Mouse (Mus musculus) MEL (cell line): ENCODE measurements at regions not wholly inside any gene's neighbourhood (a gene's known extent, or its start where the extent isn't known, plus 50 kb on each side); places are given as distances from the start of the nearest gene placed in this dataset.

ENCODE experiments used
- DNase-seq: peaks from one replicate; pipeline ENCODE4 v3.0.0; 2011; ENCODE audit warnings: low read depth, low spot score
- H3K27ac ChIP-seq: 2 replicates; pipeline ENCODE4 v1.5.1; 2012; ENCODE audit warnings: low read depth, mild to moderate bottlenecking, control low read depth, low read length, moderate library complexity; ENCODE audit not compliant: control insufficient read depth
- H3K27me3 ChIP-seq, 2 experiments: fragments of 150-350 bp in 1 of 2; sonication (generic) in 1 of 2; 2 replicates each; pipeline ENCODE4 v1.6.1; 2012; ENCODE audit warnings: low read length in 2 of 2, mild to moderate bottlenecking in 2 of 2, improper control_type of control experiment in 1 of 2, moderate library complexity in 1 of 2; ENCODE audit not compliant: insufficient read depth in 2 of 2, control insufficient read depth in 1 of 2
- H3K36me3 ChIP-seq, 2 experiments: 2 replicates each; pipeline ENCODE4 v1.6.1; 2012 to 2014; ENCODE audit warnings: low read length in 2 of 2, improper control_type of control experiment in 1 of 2, inconsistent platforms in 1 of 2, mild to moderate bottlenecking in 1 of 2; ENCODE audit not compliant: insufficient read depth in 2 of 2, control insufficient read depth in 1 of 2
- H3K4me1 ChIP-seq, 2 experiments: fragments of 150-350 bp in 1 of 2; sonication (generic) in 1 of 2; 2 replicates each; pipeline ENCODE4 v1.6.1; 2012; ENCODE audit warnings: low read length in 2 of 2, improper control_type of control experiment in 1 of 2, mild to moderate bottlenecking in 1 of 2; ENCODE audit not compliant: insufficient read depth in 2 of 2, control insufficient read depth in 1 of 2
- H3K4me3 ChIP-seq, 2 experiments: fragments of 150-350 bp in 1 of 2; sonication (generic) in 1 of 2; 2 replicates each; pipeline ENCODE4 v1.5.1; 2012; ENCODE audit warnings: low read depth in 2 of 2, low read length in 2 of 2, mild to moderate bottlenecking in 2 of 2, moderate library complexity in 2 of 2, control low read depth in 1 of 2, improper control_type of control experiment in 1 of 2; ENCODE audit not compliant: control insufficient read depth in 1 of 2, insufficient read depth in 1 of 2
- H3K79me2 ChIP-seq: 2 replicates; pipeline ENCODE4 v1.6.1; 2012; ENCODE audit warnings: mild to moderate bottlenecking, low read length, moderate library complexity; ENCODE audit not compliant: control insufficient read depth, poor library complexity, insufficient read depth
- H3K9ac ChIP-seq: 2 replicates; pipeline ENCODE4 v1.6.1; 2012; ENCODE audit warnings: low read depth, mild to moderate bottlenecking, control low read depth, low read length, moderate library complexity; ENCODE audit not compliant: control insufficient read depth, poor library complexity, severe bottlenecking
- H3K9me3 ChIP-seq: fragments of 150-350 bp; sonication (generic); replicated peaks from 2 replicates; pipeline ENCODE4 v1.6.1; 2012; ENCODE audit warnings: mild to moderate bottlenecking, low read length, improper control_type of control experiment, moderate library complexity; ENCODE audit not compliant: insufficient read depth
- BHLHE40 ChIP-seq: IDR thresholded peaks from 2 replicates; pipeline ENCODE4 v1.6.1; 2012; ENCODE audit warnings: low read depth, mild to moderate bottlenecking, inconsistent platforms, low read length, improper control_type of control experiment, borderline replicate concordance
- CHD2 ChIP-seq: IDR thresholded peaks from 2 replicates; pipeline ENCODE4 v1.6.1; 2011; ENCODE audit warnings: low read length, improper control_type of control experiment
- CTCF ChIP-seq, 3 experiments: IDR thresholded peaks in 2 of 3; conservative IDR thresholded peaks in 1 of 3; 2 replicates each; pipeline ENCODE4 v1.5.1; 2011 to 2012; ENCODE audit warnings: low read length in 3 of 3, low read depth in 2 of 3, mild to moderate bottlenecking in 2 of 3, improper control_type of control experiment in 1 of 3, inconsistent platforms in 1 of 3, mixed read lengths in 1 of 3, moderate library complexity in 1 of 3; ENCODE audit not compliant: control insufficient read depth in 1 of 3, insufficient read depth in 1 of 3, poor library complexity in 1 of 3, severe bottlenecking in 1 of 3
- ELF1 ChIP-seq: IDR thresholded peaks from 2 replicates; pipeline ENCODE4 v1.6.1; 2014; ENCODE audit warnings: low read depth, mild to moderate bottlenecking, inconsistent platforms, low read length, improper control_type of control experiment, moderate library complexity
- EP300 ChIP-seq, 2 experiments: IDR thresholded peaks; 2 replicates each; pipeline ENCODE4 v1.6.1; 2011; ENCODE audit warnings: improper control_type of control experiment in 2 of 2, low read length in 2 of 2, low read depth in 1 of 2, mild to moderate bottlenecking in 1 of 2
- ETS1 ChIP-seq: IDR thresholded peaks from 2 replicates; pipeline ENCODE4 v1.6.1; 2012; ENCODE audit warnings: low read depth, mild to moderate bottlenecking, inconsistent platforms, low read length, improper control_type of control experiment, moderate library complexity
- GABPA ChIP-seq: IDR thresholded peaks from 2 replicates; pipeline ENCODE4 v1.6.1; 2012; ENCODE audit warnings: low read depth, mild to moderate bottlenecking, inconsistent platforms, low read length, improper control_type of control experiment, moderate library complexity
- GATA1 ChIP-seq: IDR thresholded peaks from 2 replicates; pipeline ENCODE4 v1.6.1; 2011; ENCODE audit warnings: low read depth, low read length, improper control_type of control experiment
- HCFC1 ChIP-seq: IDR thresholded peaks from 2 replicates; pipeline ENCODE4 v1.6.1; 2012; ENCODE audit warnings: low read depth, mild to moderate bottlenecking, inconsistent platforms, low read length, improper control_type of control experiment, moderate library complexity
- JUND ChIP-seq: IDR thresholded peaks from 2 replicates; pipeline ENCODE4 v1.6.1; 2011; ENCODE audit warnings: low read depth, mild to moderate bottlenecking, improper control_type of control experiment, low read length
- KAT2A ChIP-seq: conservative IDR thresholded peaks from 2 replicates; pipeline ENCODE4 v1.6.1; 2012; ENCODE audit warnings: low read depth, low read length, improper control_type of control experiment, inconsistent platforms
- MAX ChIP-seq: IDR thresholded peaks from 2 replicates; pipeline ENCODE4 v1.6.1; 2011; ENCODE audit warnings: low read length, improper control_type of control experiment
- MAZ ChIP-seq: IDR thresholded peaks from 2 replicates; pipeline ENCODE4 v1.6.1; 2012; ENCODE audit warnings: low read depth, mild to moderate bottlenecking, inconsistent platforms, low read length, improper control_type of control experiment
- MEF2A ChIP-seq: IDR thresholded peaks from 2 replicates; pipeline ENCODE4 v1.6.1; 2014; ENCODE audit warnings: low read depth, mild to moderate bottlenecking, inconsistent platforms, low read length, improper control_type of control experiment; ENCODE audit not compliant: poor library complexity, insufficient replicate concordance, severe bottlenecking; ENCODE audit errors: extremely low read depth
- MYB ChIP-seq: IDR thresholded peaks from 2 replicates; pipeline ENCODE4 v1.6.1; 2011; ENCODE audit warnings: mild to moderate bottlenecking, low read depth, low read length, improper control_type of control experiment
- MYC ChIP-seq: IDR thresholded peaks from 2 replicates; pipeline ENCODE4 v1.6.1; 2011; ENCODE audit warnings: low read depth, mild to moderate bottlenecking, low read length, improper control_type of control experiment, moderate library complexity
- NELFE ChIP-seq: IDR thresholded peaks from 2 replicates; pipeline ENCODE4 v1.6.1; 2011; ENCODE audit warnings: low read depth, low read length, improper control_type of control experiment
- NRF1 ChIP-seq: IDR thresholded peaks from 2 replicates; pipeline ENCODE4 v1.6.1; 2014; ENCODE audit warnings: low read depth, mild to moderate bottlenecking, inconsistent platforms, low read length, improper control_type of control experiment, moderate library complexity; ENCODE audit not compliant: poor library complexity, insufficient read depth, severe bottlenecking
- POLR2A ChIP-seq, 2 experiments: IDR thresholded peaks; 2 replicates each; pipeline ENCODE4 v1.6.1; 2011 to 2012; ENCODE audit warnings: low read length in 2 of 2, mild to moderate bottlenecking in 2 of 2, control low read depth in 1 of 2, improper control_type of control experiment in 1 of 2, low read depth in 1 of 2, moderate library complexity in 1 of 2; ENCODE audit not compliant: control insufficient read depth in 1 of 2, insufficient read depth in 1 of 2, poor library complexity in 1 of 2
- POLR2AphosphoS2 ChIP-seq: IDR thresholded peaks from 2 replicates; pipeline ENCODE4 v1.6.1; 2011; ENCODE audit warnings: low read length, improper control_type of control experiment
- RCOR1 ChIP-seq: IDR thresholded peaks from 2 replicates; pipeline ENCODE4 v1.6.1; 2012; ENCODE audit warnings: low read depth, mild to moderate bottlenecking, inconsistent platforms, low read length, improper control_type of control experiment
- SIN3A ChIP-seq: IDR thresholded peaks from 2 replicates; pipeline ENCODE4 v1.6.1; 2012; ENCODE audit warnings: low read length, improper control_type of control experiment, inconsistent platforms
- TAL1 ChIP-seq: IDR thresholded peaks from 2 replicates; pipeline ENCODE4 v1.6.1; 2012; ENCODE audit warnings: mild to moderate bottlenecking, inconsistent platforms, low read length, moderate library complexity, mixed read lengths
- UBTF ChIP-seq: IDR thresholded peaks from 2 replicates; pipeline ENCODE4 v1.6.1; 2012; ENCODE audit warnings: low read depth, mild to moderate bottlenecking, inconsistent platforms, low read length, improper control_type of control experiment, moderate library complexity, borderline replicate concordance; ENCODE audit not compliant: insufficient read depth
- USF1 ChIP-seq: IDR thresholded peaks from 2 replicates; pipeline ENCODE4 v1.6.1; 2014; ENCODE audit warnings: low read depth, mild to moderate bottlenecking, inconsistent platforms, low read length, improper control_type of control experiment, moderate library complexity
- ZKSCAN1 ChIP-seq: IDR thresholded peaks from 2 replicates; pipeline ENCODE4 v1.6.1; 2012; ENCODE audit warnings: low read depth, mild to moderate bottlenecking, inconsistent platforms, low read length, improper control_type of control experiment, moderate library complexity
- ZNF384 ChIP-seq: IDR thresholded peaks from 2 replicates; pipeline ENCODE4 v1.6.1; 2012; ENCODE audit warnings: low read depth, mild to moderate bottlenecking, inconsistent platforms, low read length, improper control_type of control experiment

- Histone ChIP-seq H3K27me3 (no peaks in the 10 kb centered on the region), H3K9ac (no peak overlapping the region), H3K4me1 (no peaks in the 10 kb centered on the region), H3K9me3 (no peaks in the 10 kb centered on the region), H3K79me2 (no peaks in the 10 kb centered on the region), H3K4me3 (no peak overlapping the region), H3K27ac (no peak overlapping the region), H3K36me3 (no peaks in the 10 kb centered on the region)
- no peak for DNase-seq
- TF ChIP-seq ZKSCAN1, result no peak
- no peak for TF ChIP-seq MEF2A
- TF ChIP-seq JUND, result no peak
- TF ChIP-seq MYB, result no peak
- no peak for TF ChIP-seq BHLHE40
- TF ChIP-seq KAT2A, result no peak
- TF ChIP-seq MYC, result no peak
- TF ChIP-seq POLR2A (IDR thresholded peaks at IDR 0.05; ENCODE audit: control insufficient read depth in 1 of 2, insufficient read depth in 1 of 2, low read depth in 1 of 2, low read length in 2 of 2, poor library complexity in 1 of 2), result no peak
- TF ChIP-seq ZNF384, result no peak
- TF ChIP-seq TAL1, result no peak
- TF ChIP-seq UBTF, result no peak
- TF ChIP-seq NRF1, result no peak
- no peak for TF ChIP-seq ELF1
- no peak for TF ChIP-seq EP300 (IDR thresholded peaks at IDR 0.05; ENCODE audit: low read depth in 1 of 2, low read length in 2 of 2)
- TF ChIP-seq NELFE, result no peak
- TF ChIP-seq HCFC1, result no peak
- TF ChIP-seq RCOR1, result no peak
- TF ChIP-seq GABPA, result no peak
These were observed 724.8 kb downstream of the Gm9195 start for GRCm38 (mm10) chr14:71766856-71767255.

- no peaks in the 10 kb centered on the region for H3K36me3 ChIP-seq
- TF ChIP-seq TAL1 (no peak), ELF1 (no peak), ETS1 (no peak), MEF2A (no peak), MAX (no peak), POLR2AphosphoS2 (no peak), ZKSCAN1 (no peak), CHD2 (no peak), CTCF (IDR thresholded peaks at IDR 0.05 in 2 of 3, conservative IDR thresholded peaks at IDR 0.05 in 1 of 3; ENCODE audit: control insufficient read depth in 1 of 3, insufficient read depth in 1 of 3, low read depth in 2 of 3, low read length in 3 of 3, poor library complexity in 1 of 3, severe bottlenecking in 1 of 3) (no peak), RCOR1 (no peak), USF1 (no peak), GATA1 (no peak), UBTF (no peak), MAZ (no peak), NRF1 (no peak), SIN3A (no peak)
- H3K79me2 ChIP-seq, result no peaks in the 10 kb centered on the region
- H3K4me1 ChIP-seq, result no peaks in the 10 kb centered on the region
- H3K4me3 ChIP-seq, result no peak overlapping the region
- H3K27ac ChIP-seq, result no peak overlapping the region
- H3K27me3 ChIP-seq, result no peaks in the 10 kb centered on the region
- H3K9me3 ChIP-seq, result no peaks in the 10 kb centered on the region
- H3K9ac ChIP-seq, result no peak overlapping the region
- no peak for DNase-seq
These were observed 763.1 kb downstream of the Gm9195 start for GRCm38 (mm10) chr14:71728542-71728941.
